Mouse (Mus musculus) cerebellum, adult 2 months (tissue): ENCODE measurements around the gene Cttnbp2.

ENCODE experiments used
- CTCF ChIP-seq: fragments of 200-500 bp; IDR thresholded peaks from 2 replicates; pipeline ENCODE4 v1.5.1; 2011; ENCODE audit warnings: low read depth, mild to moderate bottlenecking, control low read depth, low read length, moderate library complexity, borderline replicate concordance; ENCODE audit not compliant: insufficient read depth
- POLR2A ChIP-seq: fragments of 200-500 bp; IDR thresholded peaks from 2 replicates; pipeline ENCODE4 v1.6.1; 2011; ENCODE audit warnings: low read length, control low read depth, borderline replicate concordance; ENCODE audit not compliant: insufficient read depth

GRCm38 (mm10) chr6:18349153-18349858 is 165.3 kb downstream of the Cttnbp2 start:
- TF ChIP-seq POLR2A (no peak), CTCF (no peak)
